Mouse (Mus musculus) thymus, postnatal 25 days (tissue): Measurements from ENCODE around the gene Stat5b.
"Not testable (repeated sequence)": the region's sequence is repeated elsewhere in the genome, so short reads cannot be mapped to it uniquely, and the experiment has no call there.

Experiments
- DNase-seq: peaks from one replicate; pipeline ENCODE4 v3.0.0; 2022

Stat5b gene

GRCm38 (mm10) chr11:100810516-100810915 lies 40.0 kb downstream of the Stat5b start:
- no peak for DNase-seq

GRCm38 (mm10) chr11:100806380-100807305 lies 43.9 kb downstream of the Stat5b start:
- DNase-seq, result no peak

GRCm38 (mm10) chr11:100805535-100805934 lies 45.0 kb downstream of the Stat5b start:
- DNase-seq, result no peak

GRCm38 (mm10) chr11:100804409-100804808 lies 46.1 kb downstream of the Stat5b start:
- DNase-seq, result no peak

- DNase-seq, result no peak
Measured at GRCm38 (mm10) chr11:100799426-100799825, 51.1 kb downstream of the Stat5b start.

- DNase-seq, result no peak
Measured at GRCm38 (mm10) chr11:100796585-100796984, 53.9 kb downstream of the Stat5b start.

- DNase-seq, result no peak
Measured at GRCm38 (mm10) chr11:100795386-100795785, 55.1 kb downstream of the Stat5b start.

- DNase-seq, result no peak
Measured at GRCm38 (mm10) chr11:100791457-100792049, 59.0 kb downstream of the Stat5b start.

GRCm38 (mm10) chr11:100790644-100791043 lies 59.9 kb downstream of the Stat5b start:
- DNase-seq, result not testable (repeated sequence)

GRCm38 (mm10) chr11:100789702-100790101 lies 60.8 kb downstream of the Stat5b start:
- DNase-seq, result no peak

- no peak for DNase-seq
Measured at GRCm38 (mm10) chr11:100785774-100786173, 64.8 kb downstream of the Stat5b start.

- no peak for DNase-seq
Measured at GRCm38 (mm10) chr11:100784286-100784685, 66.2 kb downstream of the Stat5b start.

- DNase-seq, result no peak
Measured at GRCm38 (mm10) chr11:100782568-100782967, 68.0 kb downstream of the Stat5b start.

- no peak for DNase-seq
Measured at GRCm38 (mm10) chr11:100781763-100782475, 68.6 kb downstream of the Stat5b start.

GRCm38 (mm10) chr11:100780247-100780646 lies 70.3 kb downstream of the Stat5b start:
- no peak for DNase-seq

- DNase-seq, result no peak
Measured at GRCm38 (mm10) chr11:100778069-100778468, 72.5 kb downstream of the Stat5b start.

GRCm38 (mm10) chr11:100775921-100776320 lies 74.6 kb downstream of the Stat5b start:
- no peak for DNase-seq

- DNase-seq, result no peak
Measured at GRCm38 (mm10) chr11:100774261-100774660, 76.3 kb downstream of the Stat5b start.

GRCm38 (mm10) chr11:100770646-100771408 lies 79.7 kb downstream of the Stat5b start, which contains the start of gene Ghdc:
Ghdc (minus strand) TSS chr11:100770957.
- DNase-seq, result peak; percentile 82

- no peak for DNase-seq
Measured at GRCm38 (mm10) chr11:100769980-100770379, 80.5 kb downstream of the Stat5b start.

GRCm38 (mm10) chr11:100767871-100768270 lies 82.7 kb downstream of the Stat5b start:
- DNase-seq, result no peak

GRCm38 (mm10) chr11:100766726-100767125 lies 83.8 kb downstream of the Stat5b start:
- DNase-seq, result no peak

GRCm38 (mm10) chr11:100762831-100763230 lies 87.7 kb downstream of the Stat5b start, which contains the start of gene Hcrt:
Hcrt (minus strand) TSS chr11:100762931.
- DNase-seq, result no peak
